Mouse (Mus musculus) heart, adult 2 months (tissue): ENCODE results near the gene Psma5. TPM values are rescaled to one million over a fixed set of nuclear protein-coding genes. Genes with fewer than 3 reads are reported as not detected.

Experiments used
- DNase-seq, 2 experiments: peaks; one replicate each; pipeline ENCODE4 v3.0.0; 2021
- H3K27ac ChIP-seq: fragments of 200-600 bp; 2 replicates; pipeline ENCODE4 v1.8.1; 2022
- H3K27me3 ChIP-seq: fragments of 200-500 bp; 2 replicates; pipeline ENCODE4 v1.6.1; 2012; ENCODE audit warnings: mild to moderate bottlenecking, low read length, inconsistent platforms, mixed read lengths; ENCODE audit not compliant: control insufficient read depth, insufficient read depth
- H3K36me3 ChIP-seq: fragments of 200-500 bp; 2 replicates; pipeline ENCODE4 v1.6.1; 2012; ENCODE audit warnings: low read length, inconsistent platforms; ENCODE audit not compliant: control insufficient read depth, insufficient read depth
- H3K4me1 ChIP-seq: fragments of 200-500 bp; 2 replicates; pipeline ENCODE4 v1.6.1; 2011; ENCODE audit warnings: low read length; ENCODE audit not compliant: control insufficient read depth, insufficient read depth
- H3K4me3 ChIP-seq: fragments of 200-600 bp; 2 replicates; pipeline ENCODE4 v1.8.1; 2022
- H3K79me2 ChIP-seq: fragments of 200-500 bp; replicated peaks from 2 replicates; pipeline ENCODE4 v1.6.1; 2012; ENCODE audit warnings: mild to moderate bottlenecking, inconsistent platforms, low read length, moderate library complexity, mixed read lengths; ENCODE audit not compliant: control insufficient read depth, insufficient read depth
- H3K9ac ChIP-seq: fragments of 200-500 bp; 2 replicates; pipeline ENCODE4 v1.6.1; 2012; ENCODE audit warnings: low read depth, mild to moderate bottlenecking, control low read depth, inconsistent platforms, low read length, mixed read lengths
- CTCF ChIP-seq: fragments of 200-600 bp; IDR thresholded peaks from 2 replicates; pipeline ENCODE4 v1.8.1; 2022; ENCODE audit warnings: antibody characterized with exemption, mild to moderate bottlenecking, moderate library complexity
- EP300 ChIP-seq: fragments of 200-500 bp; IDR thresholded peaks from 2 replicates; pipeline ENCODE4 v1.6.1; 2011; ENCODE audit warnings: low read depth, low read length, control low read depth; ENCODE audit not compliant: insufficient read depth
- POLR2A ChIP-seq: fragments of 200-500 bp; IDR thresholded peaks from 2 replicates; pipeline ENCODE4 v1.6.1; 2011; ENCODE audit warnings: mild to moderate bottlenecking, low read depth, low read length, control low read depth; ENCODE audit not compliant: insufficient read depth
- WGBS: fragments of 180-500 bp; shearing (Covaris S2); methylation state at CpG from one replicate; pipeline ENCODE4 v1.1.7; 2018; 5-methylcytosine and 5-hydroxymethylcytosine counted together
- intact Hi-C: fragments of 180-260 bp; cut with DNase I; formaldehyde crosslinking; loops from one replicate; pipeline ENCODE4 v1.15.1; 2025
- polyA plus RNA-seq: library from polyadenylated mRNA; depleted of rRNA; stranded (reverse); fragments of >200 nt; gene quantifications from 2 replicates; pipeline ENCODE4 v1.2.3, GENCODE M21; 2012
- total RNA-seq, 2 experiments: library from RNA; stranded (reverse); gene quantifications; 2 replicates each; pipeline ENCODE4 v1.2.3; 2021

The Psma5 gene
- total and polyA plus RNA-seq, 3 experiments, result 42.4 to 49.9 (median 48.1) TPM

DNA sequence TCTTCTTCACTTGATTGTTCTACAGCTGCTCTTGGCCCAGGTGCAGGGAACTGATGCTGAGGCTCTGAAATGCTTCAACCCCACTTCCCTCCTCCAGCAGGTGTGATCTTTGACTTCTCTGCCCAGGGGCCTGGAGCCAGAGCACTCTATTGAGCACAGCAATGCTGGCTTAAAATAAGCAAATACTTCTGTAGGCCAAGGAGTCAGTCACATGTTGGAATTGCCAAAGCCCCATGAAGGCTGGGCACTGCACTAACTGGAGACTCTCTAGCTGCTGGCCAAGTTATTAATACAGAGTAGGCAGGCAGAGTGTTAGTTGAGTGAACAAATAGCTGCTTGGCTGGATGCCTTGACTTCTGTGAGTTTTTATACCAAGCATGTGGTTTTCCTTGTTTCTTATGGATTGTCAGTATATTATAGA lies 54.2 kb downstream of the Psma5 start:
- H3K27me3 ChIP-seq, result no peaks in the 10 kb centered on the region
- H3K27ac ChIP-seq, result peak overlapping the region; percentile 34
- no peak for TF ChIP-seq CTCF
- TF ChIP-seq EP300, result peak; percentile 60; the same call in 1 of the 2 replicates
- TF ChIP-seq POLR2A, result no peak
- H3K36me3 ChIP-seq, result peaks cover 3% of the 10 kb centered on the region; the same call in 1 of the 2 replicates
- peak in 1 of 2 experiments; percentile 62 for DNase-seq
- no peaks in the 10 kb centered on the region; the same call in 1 of the 2 replicates for H3K4me1 ChIP-seq
- no peak overlapping the region for H3K4me3 ChIP-seq
- intact Hi-C loops, result no loop called here
- no peak overlapping the region for H3K9ac ChIP-seq
- no peaks in the 10 kb centered on the region for H3K79me2 ChIP-seq

DNA sequence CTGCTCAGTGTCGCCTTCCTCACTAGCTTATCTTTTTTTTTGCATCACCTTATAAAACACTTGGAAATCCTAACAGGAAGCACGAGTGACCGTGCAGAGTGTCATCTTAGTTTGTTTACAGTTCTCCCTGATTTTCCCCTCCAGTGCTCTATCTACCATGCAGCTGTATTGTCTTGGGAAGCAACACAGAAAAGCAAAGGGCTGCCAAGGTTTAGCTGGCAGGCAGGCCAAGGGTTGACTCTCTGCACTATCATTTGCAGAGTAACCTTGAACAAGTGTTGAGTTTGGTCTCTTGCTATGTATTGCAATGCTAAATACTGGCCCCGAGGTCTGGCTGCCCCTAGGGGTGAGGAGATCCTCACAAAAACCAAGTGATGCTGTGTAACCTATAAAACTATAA lies 55.0 kb downstream of the Psma5 start:
- Histone ChIP-seq H3K9ac (no peak overlapping the region), H3K27me3 (no peaks in the 10 kb centered on the region), H3K4me1 (no peaks in the 10 kb centered on the region; the same call in 1 of the 2 replicates), H3K4me3 (no peak overlapping the region), H3K27ac (no peak overlapping the region; the same call in 1 of the 2 replicates), H3K36me3 (peaks cover 3% of the 10 kb centered on the region; the same call in 1 of the 2 replicates), H3K79me2 (no peaks in the 10 kb centered on the region)
- intact Hi-C loops, result no loop called here
- DNase-seq, result peak in 1 of 2 experiments; percentile 38
- TF ChIP-seq CTCF (no peak), POLR2A (no peak), EP300 (no peak)
- WGBS, result 34% methylated on average over 4 of the region's 4 CpGs

DNA sequence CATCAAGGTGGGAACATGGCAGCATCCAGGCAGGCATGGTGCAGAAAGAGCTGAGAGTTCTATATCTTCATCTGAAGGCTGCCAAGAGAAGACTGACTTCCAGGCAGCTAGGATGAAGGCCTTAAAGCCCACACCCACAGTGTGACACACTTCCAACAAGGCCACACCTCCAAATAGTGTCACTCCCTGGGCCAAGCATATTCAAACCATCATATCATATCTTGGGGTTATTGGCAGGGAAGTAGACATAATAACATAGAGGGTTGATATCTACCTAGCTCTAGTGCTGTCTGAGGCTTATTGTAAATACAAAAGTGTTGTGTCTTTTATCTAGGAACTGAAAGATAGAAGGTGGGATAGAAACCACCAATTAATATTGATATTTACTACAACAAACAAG lies 55.7 kb downstream of the Psma5 start:
- Histone ChIP-seq H3K36me3 (peaks cover 3% of the 10 kb centered on the region; the same call in 1 of the 2 replicates), H3K27ac (no peak overlapping the region), H3K27me3 (no peaks in the 10 kb centered on the region), H3K4me3 (no peak overlapping the region), H3K4me1 (no peaks in the 10 kb centered on the region; the same call in 1 of the 2 replicates), H3K79me2 (no peaks in the 10 kb centered on the region), H3K9ac (no peak overlapping the region)
- intact Hi-C loops, result no loop called here
- DNase-seq, result no peak
- TF ChIP-seq POLR2A, result no peak
- TF ChIP-seq EP300, result no peak
- no peak for TF ChIP-seq CTCF

DNA sequence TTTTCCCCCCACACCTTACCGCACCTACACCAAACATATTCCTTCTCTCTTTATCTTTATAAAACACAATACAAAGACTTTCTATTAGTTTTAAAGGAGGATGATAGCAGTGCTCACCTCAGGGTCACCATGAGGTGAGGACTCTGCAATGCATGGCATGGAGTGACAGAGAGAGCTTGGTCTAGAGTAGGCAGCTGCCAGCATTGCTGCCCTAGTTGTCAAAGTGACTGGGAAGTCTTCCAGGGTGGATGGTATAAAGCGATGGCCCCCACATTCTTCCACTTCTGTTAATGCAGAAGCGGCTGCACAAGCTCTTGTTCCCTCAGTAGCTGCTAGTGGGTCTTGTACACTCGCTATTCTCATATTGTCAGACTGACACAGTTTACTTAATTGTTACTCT lies 56.4 kb downstream of the Psma5 start:
- H3K9ac ChIP-seq, result no peak overlapping the region
- no peak overlapping the region for H3K27ac ChIP-seq
- WGBS, result 70% methylated on average over 4 of the region's 4 CpGs

DNA sequence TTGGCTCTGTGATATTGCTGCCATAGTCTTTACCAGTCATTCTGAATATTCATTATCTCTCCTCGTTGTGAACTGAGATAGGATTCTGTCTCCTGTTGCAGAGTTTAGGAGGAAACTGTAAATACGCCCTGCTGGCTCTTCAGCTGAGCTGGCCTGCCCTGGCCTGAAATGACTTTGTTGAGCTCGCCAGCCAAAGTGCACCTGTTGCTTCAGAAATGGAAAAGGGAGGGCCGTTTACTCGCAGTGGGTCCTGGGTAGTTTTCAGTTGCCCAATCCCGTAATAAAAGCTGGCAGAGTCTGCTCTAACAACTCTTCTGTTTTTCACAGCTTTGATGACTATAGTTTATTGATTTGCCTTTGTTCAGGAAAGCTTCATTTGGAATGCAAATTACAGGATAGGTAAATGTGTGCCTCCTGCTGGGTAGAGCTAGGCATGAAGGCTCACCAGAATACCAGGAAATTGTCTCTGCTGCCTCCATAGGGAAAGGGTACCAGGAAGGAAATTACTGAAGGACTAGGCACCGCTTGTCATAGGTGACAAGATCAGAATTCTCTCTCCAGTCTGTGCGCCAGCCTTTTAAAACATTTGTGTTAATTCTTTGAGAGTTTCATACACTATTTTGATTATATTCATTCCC lies 57.4 kb downstream of the Psma5 start:
- WGBS, result 61% methylated on average over 8 of the region's 8 CpGs
- DNase-seq, result no peak
- no peaks in the 10 kb centered on the region for H3K79me2 ChIP-seq
- no peaks in the 10 kb centered on the region; the same call in 1 of the 2 replicates for H3K4me1 ChIP-seq
- TF ChIP-seq CTCF (peak; percentile 19; the same call in 1 of the 2 replicates), POLR2A (no peak), EP300 (no peak)
- peaks cover 3% of the 10 kb centered on the region; the same call in 1 of the 2 replicates for H3K36me3 ChIP-seq
- intact Hi-C loops, result no loop called here
- H3K4me3 ChIP-seq, result no peak overlapping the region
- H3K27me3 ChIP-seq, result no peaks in the 10 kb centered on the region
- H3K27ac ChIP-seq, result no peak overlapping the region
- H3K9ac ChIP-seq, result no peak overlapping the region

More for the DNA sequence above, 56.4 kb downstream of the Psma5 start:
- intact Hi-C loops, result no loop called here
- Histone ChIP-seq H3K27me3 (no peaks in the 10 kb centered on the region), H3K79me2 (no peaks in the 10 kb centered on the region), H3K4me3 (no peak overlapping the region), H3K4me1 (no peaks in the 10 kb centered on the region; the same call in 1 of the 2 replicates), H3K36me3 (peaks cover 3% of the 10 kb centered on the region; the same call in 1 of the 2 replicates)
- no peak for TF ChIP-seq EP300
- TF ChIP-seq CTCF, result no peak
- no peak for TF ChIP-seq POLR2A
- no peak for DNase-seq

DNA sequence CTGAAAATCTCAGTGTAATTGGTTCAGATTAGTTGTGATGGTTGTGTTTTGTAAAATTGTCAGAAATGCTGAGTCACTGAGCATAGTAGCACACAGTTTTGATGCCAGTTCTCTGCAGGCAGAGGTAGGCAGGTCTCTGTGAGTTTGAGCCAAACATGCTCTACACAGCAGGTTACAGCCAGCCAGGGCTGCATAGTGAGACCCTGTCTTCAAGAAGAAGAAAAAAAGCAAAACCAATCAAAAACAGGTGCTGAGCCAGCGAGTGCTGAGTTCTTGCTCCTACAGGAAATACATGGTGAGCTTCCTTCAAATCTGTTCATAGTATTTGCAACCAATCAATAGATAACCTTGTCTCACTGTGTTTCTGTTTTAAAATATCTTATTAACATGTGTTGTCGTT lies 61.8 kb downstream of the Psma5 start:
- no peak overlapping the region for H3K9ac ChIP-seq
- H3K4me1 ChIP-seq, result no peaks in the 10 kb centered on the region
- no peak overlapping the region for H3K27ac ChIP-seq
- H3K79me2 ChIP-seq, result no peaks in the 10 kb centered on the region
- intact Hi-C loops, result no loop called here
- no peaks in the 10 kb centered on the region for H3K27me3 ChIP-seq
- DNase-seq, result no peak
- H3K4me3 ChIP-seq, result no peak overlapping the region
- 69% methylated on average over 2 of the region's 2 CpGs for WGBS
- no peaks in the 10 kb centered on the region; the same call in 1 of the 2 replicates for H3K36me3 ChIP-seq
- no peak for TF ChIP-seq CTCF
- TF ChIP-seq POLR2A, result no peak
- TF ChIP-seq EP300, result no peak
